Mouse (Mus musculus) liver, postnatal 0 days (tissue): ENCODE data around the gene Ccnjl.

ENCODE experiments used
- CTCF ChIP-seq: sonication (generic); IDR thresholded peaks from 2 replicates; pipeline ENCODE4 v1.5.1; 2016; ENCODE audit warnings: antibody characterized with exemption, low read depth
- EP300 ChIP-seq: IDR thresholded peaks from 2 replicates; pipeline ENCODE4 v1.6.1; 2016; ENCODE audit warnings: antibody characterized with exemption, low read depth, mild to moderate bottlenecking

DNA sequence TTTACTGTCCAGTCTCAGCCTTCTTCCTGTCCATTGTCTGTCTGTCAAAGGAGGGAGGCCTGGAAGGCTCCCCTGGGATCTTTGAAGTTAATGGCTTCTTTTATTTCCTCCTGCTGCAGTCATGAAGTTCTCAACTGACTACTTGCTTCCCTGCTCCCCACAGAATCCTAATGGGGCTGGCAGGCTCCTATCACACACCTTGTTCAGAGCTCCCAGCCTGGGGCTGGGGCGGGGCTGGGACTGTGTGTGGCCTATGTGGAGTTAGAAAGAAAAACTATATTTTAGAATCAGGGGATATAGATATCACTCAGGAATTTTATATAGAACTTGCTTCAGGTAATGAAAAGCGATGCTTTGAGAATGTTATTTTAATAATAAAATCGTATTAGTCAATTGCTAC lies 8.1 kb upstream of the Ccnjl start:
- TF ChIP-seq CTCF (no peak), EP300 (no peak)
